10 mouse cellular contexts compared by ENCODE assay signal in genomic region chr2:72781369-72782275, GRCm38 (mm10).
DNase-seq lines count a peak whose midpoint lies in the region; ATAC-seq lines count a peak whose summit lies in the region.
"Had no signal": no experiment of that assay in that cellular context is flagged by ENCODE, and none has a peak within 500 bp of the region (broad histone marks: within the 10 kb centered on the region; RNA-seq: fewer than 3 reads in every experiment).

No protein-coding gene starts in this region.

- no peak overlapping the region for H3K27ac ChIP-seq in intestine, embryonic 14.5 days (ENCODE audit: low read depth)
- H3K27ac ChIP-seq in intestine, embryonic 15.5 days: no peak overlapping the region
- H3K27ac ChIP-seq in forebrain, embryonic 15.5 days (replicated peaks): peak overlapping the region; percentile 76
- H3K27ac ChIP-seq in neural tube, embryonic 15.5 days (replicated peaks): peak overlapping the region; percentile 41
- H3K27ac ChIP-seq: embryonic facial prominence, embryonic 12.5 days had no signal

- H3K9ac ChIP-seq in intestine, embryonic 14.5 days (ENCODE audit: low read length): no peak overlapping the region
- H3K9ac ChIP-seq in intestine, embryonic 15.5 days: no peak overlapping the region
- no peak overlapping the region for H3K9ac ChIP-seq in forebrain, embryonic 15.5 days (replicated peaks)
- no peak overlapping the region for H3K9ac ChIP-seq in neural tube, embryonic 15.5 days (replicated peaks)
- H3K9ac ChIP-seq: embryonic facial prominence, embryonic 12.5 days had no signal

- WGBS in intestine, embryonic 14.5 days: 87% methylated on average over 15 of the region's 15 CpGs
- 86% methylated on average over 15 of the region's 15 CpGs for WGBS in intestine, embryonic 15.5 days
- 35% methylated on average over 15 of the region's 15 CpGs for WGBS in forebrain, embryonic 15.5 days
- WGBS in neural tube, embryonic 15.5 days: 32% methylated on average over 15 of the region's 15 CpGs

- no peaks in the 10 kb centered on the region for H3K27me3 ChIP-seq in intestine, embryonic 14.5 days (replicated peaks; ENCODE audit: control insufficient read depth, insufficient read depth, low read length)
- no peaks in the 10 kb centered on the region for H3K27me3 ChIP-seq in intestine, embryonic 15.5 days (replicated peaks)
- no peaks in the 10 kb centered on the region for H3K27me3 ChIP-seq in forebrain, embryonic 15.5 days
- no peaks in the 10 kb centered on the region for H3K27me3 ChIP-seq in neural tube, embryonic 15.5 days (replicated peaks)
- H3K27me3 ChIP-seq: embryonic facial prominence, embryonic 12.5 days had no signal

- no peaks in the 10 kb centered on the region for H3K4me1 ChIP-seq in intestine, embryonic 14.5 days (replicated peaks; ENCODE audit: control insufficient read depth, insufficient read depth, low read length)
- no peaks in the 10 kb centered on the region for H3K4me1 ChIP-seq in intestine, embryonic 15.5 days (replicated peaks)
- peaks cover 11% of the 10 kb centered on the region for H3K4me1 ChIP-seq in forebrain, embryonic 15.5 days
- peaks cover 8% of the 10 kb centered on the region for H3K4me1 ChIP-seq in neural tube, embryonic 15.5 days

- H3K4me3 ChIP-seq in intestine, embryonic 14.5 days (ENCODE audit: low read depth, low read length): no peak overlapping the region
- H3K4me3 ChIP-seq in intestine, embryonic 15.5 days (replicated peaks): no peak overlapping the region
- H3K4me3 ChIP-seq in forebrain, embryonic 15.5 days: no peak overlapping the region
- no peak overlapping the region for H3K4me3 ChIP-seq in neural tube, embryonic 15.5 days (replicated peaks)
- H3K4me3 ChIP-seq: embryonic facial prominence, embryonic 12.5 days had no signal

- H3K36me3 ChIP-seq in intestine, embryonic 14.5 days (ENCODE audit: control insufficient read depth, insufficient read depth, low read length): no peaks in the 10 kb centered on the region
- H3K36me3 ChIP-seq in intestine, embryonic 15.5 days: no peaks in the 10 kb centered on the region
- no peaks in the 10 kb centered on the region for H3K36me3 ChIP-seq in forebrain, embryonic 15.5 days
- H3K36me3 ChIP-seq in neural tube, embryonic 15.5 days: no peaks in the 10 kb centered on the region
- H3K36me3 ChIP-seq: embryonic facial prominence, embryonic 12.5 days had no signal

- ATAC-seq in intestine, embryonic 14.5 days (replicated peaks; ENCODE audit: low FRiP score, low TSS enrichment, low read depth): no peak
- no peak for ATAC-seq in intestine, embryonic 15.5 days
- ATAC-seq in forebrain, embryonic 15.5 days (replicated peaks): peak; percentile 93
- peak; percentile 57; the same call in 1 of the 2 replicates for ATAC-seq in neural tube, embryonic 15.5 days (ENCODE audit: low FRiP score)
- no peak for ATAC-seq in monocyte, adult 5-6 weeks (replicated peaks; ENCODE audit: insufficient number of reproducible peaks, low FRiP score, low TSS enrichment, poor library complexity, severe bottlenecking)
- no peak for ATAC-seq in CD4-positive, CD25-positive, alpha-beta regulatory T cell, adult 4 months

- DNase-seq in intestine, embryonic 14.5 days (ENCODE audit: low spot score): peak; percentile 47
- DNase-seq in layer of hippocampus, adult 9-10 months (ENCODE audit: low spot score): peak; percentile 65
- no peak for DNase-seq in urinary bladder, postnatal 14 days (ENCODE audit: low spot score)
- DNase-seq: adrenal gland, adult 2 months had no signal

- no peaks in the 10 kb centered on the region for H3K9me3 ChIP-seq in intestine, embryonic 14.5 days (ENCODE audit: control insufficient read depth, low read length)
- H3K9me3 ChIP-seq in intestine, embryonic 15.5 days: no peaks in the 10 kb centered on the region
- H3K9me3 ChIP-seq in forebrain, embryonic 15.5 days: no peaks in the 10 kb centered on the region
- no peaks in the 10 kb centered on the region for H3K9me3 ChIP-seq in neural tube, embryonic 15.5 days (replicated peaks)
- H3K9me3 ChIP-seq: embryonic facial prominence, embryonic 12.5 days had no signal

- H3K4me2 ChIP-seq in intestine, embryonic 14.5 days (ENCODE audit: low read length): no peak overlapping the region
- H3K4me2 ChIP-seq in intestine, embryonic 15.5 days (replicated peaks): no peak overlapping the region
- H3K4me2 ChIP-seq in forebrain, embryonic 15.5 days (replicated peaks): peak overlapping the region; percentile 21; the same call in 1 of the 2 replicates
- peak overlapping the region; percentile 15; the same call in 1 of the 2 replicates for H3K4me2 ChIP-seq in neural tube, embryonic 15.5 days
- H3K4me2 ChIP-seq: embryonic facial prominence, embryonic 12.5 days had no signal

Comparison
In these comparisons a context has a peak if more than half of its experiments do, and no peak if none do; other contexts are left out.
1. ATAC-seq: peak in forebrain, embryonic 15.5 days (single experiment) and neural tube, embryonic 15.5 days (single experiment); none in intestine, embryonic 14.5 days (single experiment), intestine, embryonic 15.5 days (single experiment), monocyte, adult 5-6 weeks (single experiment) and CD4-positive, CD25-positive, alpha-beta regulatory T cell, adult 4 months (single experiment).
2. H3K27ac ChIP-seq: peak in forebrain, embryonic 15.5 days (single experiment) and neural tube, embryonic 15.5 days (single experiment); none in intestine, embryonic 14.5 days (single experiment) and intestine, embryonic 15.5 days (single experiment).
3. H3K4me2 ChIP-seq: peak in forebrain, embryonic 15.5 days (single experiment) and neural tube, embryonic 15.5 days (single experiment); none in intestine, embryonic 14.5 days (single experiment) and intestine, embryonic 15.5 days (single experiment).